Mouse (Mus musculus) spleen, adult 12 weeks (tissue): ENCODE measurements around the gene B4galt3.

Source experiments
- DNase-seq: peaks from one replicate; pipeline ENCODE4 v3.0.0; 2022; ENCODE audit warnings: low spot score

B4galt3 gene

DNA sequence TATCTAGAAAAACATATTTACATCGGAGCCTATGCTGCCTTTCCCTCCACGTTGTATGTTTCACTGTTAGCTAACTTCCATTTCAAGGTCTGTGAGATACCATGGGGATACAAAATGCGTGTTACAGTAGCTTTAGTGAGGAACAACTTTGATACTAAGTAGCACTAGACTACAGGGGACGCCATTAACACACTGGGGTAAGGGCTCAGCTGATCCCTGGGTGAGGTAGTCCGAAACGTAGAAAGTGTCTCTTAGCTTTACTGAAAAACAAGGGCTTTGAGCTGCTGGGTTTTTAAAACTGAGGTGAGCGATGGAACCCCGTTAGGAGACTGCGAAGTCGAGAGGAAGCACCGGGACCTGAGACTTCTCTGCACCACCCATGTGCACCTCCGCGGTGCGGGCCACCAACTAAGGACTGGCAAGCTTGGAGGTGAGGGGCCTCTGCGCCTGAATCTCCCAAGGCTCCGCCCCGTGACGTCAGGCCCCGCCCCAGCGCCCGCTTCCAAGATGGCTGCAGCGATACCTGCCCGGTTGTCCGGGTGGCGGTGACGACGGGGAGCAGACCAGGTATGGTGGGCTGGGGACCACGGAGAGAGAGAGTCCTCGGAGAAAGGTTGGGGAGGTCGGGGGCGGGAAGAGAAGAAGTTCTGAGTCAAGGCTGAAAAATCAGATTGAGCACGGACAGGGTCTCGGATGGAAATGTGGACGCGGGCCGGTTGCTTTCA lies at the start of gene B4galt3:
TSS of gene B4galt3 (plus strand) at position 481 of the 725 bp plus-strand sequence.
- peak; percentile 94 for DNase-seq

- DNase-seq, result peak; percentile 63
These were observed 49.3 kb upstream of the B4galt3 start for GRCm38 (mm10) chr1:171220871-171221270.

DNA sequence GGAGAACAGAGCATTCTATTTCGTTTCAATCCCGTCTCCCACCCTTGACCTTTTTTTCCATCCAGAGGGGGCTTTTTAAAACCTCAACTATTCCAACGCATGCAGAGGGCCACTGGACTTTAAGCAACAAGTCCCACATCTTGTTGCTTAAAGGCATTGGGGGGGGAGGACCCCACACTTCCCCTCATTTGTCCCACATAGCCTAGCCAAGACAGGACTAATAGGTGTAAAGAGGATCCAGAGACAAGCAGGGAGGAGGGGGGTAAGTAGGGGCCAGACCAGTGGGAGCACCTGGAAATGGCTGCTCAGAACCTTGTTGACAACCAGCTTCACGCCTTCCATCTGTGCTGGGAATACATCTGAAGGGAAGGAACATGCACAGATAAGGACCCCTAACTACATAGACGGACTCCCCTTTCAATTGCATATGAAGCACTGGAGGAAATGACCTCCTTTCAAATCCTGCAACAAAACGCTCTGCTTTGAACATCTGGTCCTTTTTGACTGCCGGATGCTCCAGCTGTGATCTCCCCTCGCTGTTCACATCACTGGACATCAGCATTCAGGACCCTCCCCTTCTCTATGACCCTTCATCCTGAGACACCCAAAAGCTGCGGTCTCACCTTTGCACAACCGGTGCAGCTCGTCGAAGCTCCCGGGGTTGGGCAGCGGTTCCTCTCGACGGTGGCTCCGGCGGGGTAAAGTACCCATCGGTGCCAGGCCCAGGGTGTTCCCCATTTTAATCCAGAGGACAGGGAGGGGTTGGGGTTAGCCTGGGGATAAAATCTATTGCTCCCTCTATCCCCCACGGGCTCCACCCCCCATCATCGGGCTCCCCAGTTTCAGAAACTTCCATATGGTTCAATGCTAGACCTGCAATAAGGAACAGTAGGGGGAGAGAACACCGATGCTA lies 48.6 kb upstream of the B4galt3 start:
- no peak for DNase-seq

DNA sequence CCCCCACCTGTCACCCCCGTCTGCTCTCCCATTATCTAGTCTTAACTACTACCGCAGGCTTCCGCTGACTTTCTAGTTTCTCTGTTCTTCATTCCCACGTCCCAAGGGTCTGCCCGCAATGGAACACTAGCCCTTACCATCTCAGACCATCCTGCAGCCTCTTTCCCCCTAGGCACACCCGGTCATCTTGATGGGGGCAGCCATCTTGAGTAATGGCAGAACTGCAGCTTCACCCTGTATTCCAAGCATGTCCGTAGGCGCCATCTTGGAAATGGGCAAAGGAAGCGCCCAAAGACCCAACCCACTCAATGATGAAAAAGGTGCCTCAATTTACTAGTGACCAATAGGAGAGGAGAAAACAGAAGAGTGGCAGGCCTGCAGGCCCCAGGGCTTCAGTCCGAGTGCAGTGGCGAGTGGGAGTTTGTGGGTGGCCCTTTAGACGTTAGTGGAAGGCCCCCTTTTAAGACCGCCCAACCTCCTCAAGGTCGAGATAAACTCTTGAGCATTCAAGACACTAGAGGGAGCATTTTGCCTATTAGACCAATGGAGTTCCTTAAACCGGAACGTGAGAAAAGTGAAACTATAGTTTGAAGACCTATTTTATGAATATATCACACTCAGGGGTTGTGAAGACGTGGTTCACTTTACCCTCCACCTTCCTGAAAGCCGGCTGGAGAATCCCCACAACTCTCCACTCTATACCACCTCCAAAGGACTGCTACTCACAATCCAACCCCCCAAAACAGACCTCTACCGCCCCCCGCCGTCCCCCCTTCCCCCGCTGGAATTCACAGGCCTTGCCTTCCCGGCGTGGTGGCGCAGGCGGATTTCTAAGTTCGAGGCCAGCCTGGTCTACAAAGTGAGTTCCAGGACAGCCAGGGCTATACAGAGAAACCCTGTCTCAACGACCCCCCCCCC lies 47.6 kb upstream of the B4galt3 start, which contains the start of gene Tomm40l:
TSS of gene Tomm40l (minus strand) at position 277 of the 918 bp plus-strand sequence.
- peak; percentile 83 for DNase-seq

DNA sequence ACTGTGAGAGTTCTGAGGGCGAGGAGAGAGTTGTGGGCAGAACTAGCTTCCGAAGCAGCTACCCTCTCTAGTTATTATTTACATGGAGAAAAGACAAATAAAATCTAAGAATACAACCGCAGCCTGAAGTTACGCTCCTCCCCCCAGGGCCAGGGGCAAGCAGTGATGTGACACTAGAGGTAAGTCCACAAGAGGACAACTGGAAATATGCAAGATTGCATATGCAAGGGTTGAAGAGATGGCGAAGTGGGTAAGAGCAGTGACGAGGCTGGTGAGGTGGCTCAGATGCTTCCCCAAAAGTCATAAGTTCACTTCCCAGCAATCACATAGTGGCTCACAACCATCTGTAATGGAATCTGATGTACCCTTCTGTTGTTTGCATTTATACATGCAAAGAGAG lies 47.0 kb upstream of the B4galt3 start:
- no peak for DNase-seq

DNA sequence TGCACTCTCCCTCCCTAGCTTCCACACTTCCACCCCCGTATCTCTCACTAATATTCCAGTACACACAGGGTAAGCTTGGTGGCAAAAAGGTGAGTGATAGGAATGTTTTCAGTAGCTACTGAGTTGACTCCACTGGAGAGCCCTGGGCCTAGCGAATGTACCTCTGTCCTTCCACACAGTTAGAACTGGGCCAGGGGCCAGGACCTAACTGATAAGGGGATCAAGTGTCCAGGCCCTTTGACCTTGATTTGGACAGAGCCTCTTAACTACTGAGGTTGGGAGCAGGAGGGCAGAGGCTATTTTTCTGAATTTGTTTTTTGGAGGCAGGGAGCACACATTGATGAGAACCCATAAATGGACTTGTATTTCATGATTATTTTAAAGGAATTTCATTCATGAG lies 46.3 kb upstream of the B4galt3 start:
- DNase-seq, result no peak

GRCm38 (mm10) chr1:171224857-171225256 lies 45.3 kb upstream of the B4galt3 start, which contains the start of gene Apoa2:
Gene Apoa2 (plus strand): TSS chr1:171225054.
- DNase-seq, result no peak

DNA sequence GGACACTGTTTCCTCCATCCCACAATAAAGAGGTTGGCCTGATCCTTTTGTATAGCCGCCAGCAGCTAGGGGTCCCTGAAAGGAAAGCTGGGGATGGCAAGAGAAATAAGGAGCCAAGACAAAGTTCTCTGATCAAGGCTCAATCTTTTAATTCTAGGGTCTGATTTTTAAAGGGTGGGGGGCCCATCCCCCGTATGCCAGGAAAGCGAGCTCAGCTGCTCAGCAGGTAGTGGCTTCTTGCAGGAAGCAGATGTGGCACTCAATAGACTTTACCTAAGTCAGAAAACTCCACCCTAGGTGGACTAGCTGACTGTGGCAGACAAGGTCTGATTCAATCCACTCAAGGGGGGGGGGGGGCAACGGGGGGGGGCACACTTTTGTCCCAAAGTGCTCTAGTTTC lies 43.3 kb upstream of the B4galt3 start:
- no peak for DNase-seq

GRCm38 (mm10) chr1:171227879-171228278 lies 42.2 kb upstream of the B4galt3 start:
- no peak for DNase-seq

DNA sequence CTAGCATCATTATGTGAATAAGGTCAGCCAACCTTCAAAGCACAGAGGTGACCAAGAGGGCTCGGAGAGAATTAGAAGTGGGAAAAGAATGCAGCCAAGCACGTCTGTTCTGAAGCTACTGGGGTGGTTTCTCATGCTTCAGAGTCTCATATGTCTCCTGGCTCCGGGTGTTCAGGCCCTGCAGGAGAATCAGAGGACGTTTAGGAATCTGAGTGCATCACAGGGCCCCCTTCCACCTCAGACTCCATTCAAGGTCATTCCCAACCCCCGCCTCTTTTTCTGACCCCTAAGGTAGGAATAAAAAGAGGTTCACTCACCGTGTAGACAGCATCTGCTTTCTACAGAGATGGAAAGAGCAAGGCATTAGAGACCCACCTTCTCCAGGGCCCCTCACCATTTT lies 40.4 kb upstream of the B4galt3 start:
- no peak for DNase-seq

GRCm38 (mm10) chr1:171230215-171230614 lies 39.9 kb upstream of the B4galt3 start:
- no peak for DNase-seq

GRCm38 (mm10) chr1:171231844-171232243 lies 38.3 kb upstream of the B4galt3 start:
- DNase-seq, result no peak

DNA sequence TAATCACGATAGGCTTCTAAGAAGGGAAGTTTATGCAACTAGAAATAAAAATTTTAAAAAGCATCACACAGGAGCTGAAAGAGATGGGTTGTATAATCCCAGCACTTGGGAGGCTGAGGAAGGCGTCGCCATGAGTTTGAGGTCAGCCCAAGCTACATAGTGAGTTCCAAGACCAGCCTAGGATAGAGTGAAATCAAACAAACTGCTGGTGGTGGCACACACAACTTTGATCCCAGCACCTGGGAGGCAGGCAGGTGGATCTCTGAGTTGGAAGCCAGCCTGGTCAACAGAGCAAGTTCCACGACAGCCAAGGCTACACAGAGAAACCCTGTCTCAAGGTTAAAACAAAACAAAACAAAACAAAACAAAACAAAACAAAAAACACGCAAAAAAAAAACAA lies 37.8 kb upstream of the B4galt3 start:
- no peak for DNase-seq

GRCm38 (mm10) chr1:171232800-171233730 lies 37.1 kb upstream of the B4galt3 start:
- no peak for DNase-seq

DNA sequence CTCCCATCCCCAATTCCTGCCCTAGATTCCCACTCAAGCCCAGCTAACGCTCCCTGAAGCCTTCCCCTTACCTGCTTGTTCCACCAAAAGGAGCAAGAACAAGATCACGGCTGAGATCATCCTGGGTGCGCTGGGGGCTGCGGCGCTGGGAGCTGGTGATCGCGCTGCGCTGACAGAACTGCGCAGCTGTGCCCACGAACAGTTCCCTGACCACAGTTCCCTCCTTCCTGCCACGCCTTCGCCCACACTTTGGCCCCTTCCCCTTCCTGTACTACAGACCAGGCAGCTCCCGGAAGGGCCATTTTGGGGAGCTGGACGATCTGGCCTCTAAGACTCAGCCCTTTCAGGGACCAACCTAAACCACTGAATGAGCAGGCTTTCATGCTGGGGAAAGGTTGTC lies 36.0 kb upstream of the B4galt3 start, which contains the start of gene Fcer1g:
TSS of gene Fcer1g (minus strand) at position 240 of the 400 bp plus-strand sequence.
- no peak for DNase-seq

- no peak for DNase-seq
These were observed 35.6 kb upstream of the B4galt3 start for GRCm38 (mm10) chr1:171234538-171234937.

DNA sequence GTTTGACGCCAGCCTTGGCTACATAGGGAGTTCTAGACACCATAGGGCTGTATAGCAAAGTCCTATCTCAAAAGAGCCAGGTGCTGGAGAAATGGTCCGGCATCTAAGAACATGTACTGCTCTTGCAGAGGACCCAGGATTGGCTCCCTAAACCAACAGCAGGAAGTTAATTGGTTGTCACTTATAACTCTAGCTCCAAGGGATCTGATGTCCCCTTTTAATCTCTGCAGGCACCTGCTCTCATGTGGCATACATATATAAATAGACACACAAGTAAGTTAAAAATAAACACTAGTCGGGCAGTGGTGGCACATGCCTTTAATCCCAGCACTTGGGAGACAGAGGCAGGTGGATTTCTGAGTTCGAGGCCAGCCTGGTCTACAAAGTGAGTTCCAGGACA lies 34.3 kb upstream of the B4galt3 start:
- no peak for DNase-seq

- DNase-seq, result no peak
These were observed 32.7 kb upstream of the B4galt3 start for GRCm38 (mm10) chr1:171237438-171237837.

DNA sequence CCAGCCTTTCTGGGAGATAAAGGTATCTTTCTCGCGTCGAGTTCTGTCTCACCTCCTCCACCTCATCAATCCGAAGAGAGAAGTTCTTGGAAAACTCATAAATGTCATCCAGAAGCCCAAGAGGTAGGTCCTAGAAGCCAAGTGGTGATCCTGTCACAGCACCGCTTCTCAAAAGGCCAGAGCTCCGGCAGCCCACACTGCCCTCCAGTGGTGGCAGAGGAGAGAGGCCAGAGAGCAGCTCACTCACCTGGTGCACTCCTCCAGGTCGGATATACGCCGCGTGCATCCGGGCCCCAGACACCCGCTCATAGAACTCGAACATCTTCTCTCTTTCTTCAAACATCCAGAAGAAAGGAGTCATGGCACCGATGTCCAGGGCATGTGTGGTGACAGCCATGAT lies 31.7 kb upstream of the B4galt3 start:
- DNase-seq, result peak; percentile 34

- no peak for DNase-seq
These were observed 30.0 kb upstream of the B4galt3 start for GRCm38 (mm10) chr1:171239992-171240744.
